Mouse (Mus musculus): ENCODE data around the gene Fbxl12.

GRCm38 (mm10) chr9:20677892-20678291 lies 33.3 kb upstream of the Fbxl12 start:
- no peak for TF ChIP-seq GATA2 (IDR thresholded peaks at IDR 0.05; ENCODE audit: borderline replicate concordance, low read depth, low read length)
- TF ChIP-seq CTCF (IDR thresholded peaks at IDR 0.05; ENCODE audit: low read depth, low read length): no peak
